Mouse (Mus musculus) gastrocnemius, adult 18-20 months (tissue): ENCODE results near the gene Trim28. TPM values are rescaled to one million over a fixed set of nuclear protein-coding genes. Genes with fewer than 3 reads are reported as not detected.
"Not testable (repeated sequence)": the region's sequence is repeated elsewhere in the genome, so short reads cannot be mapped to it uniquely, and the experiment has no call there.

Source experiments
- DNase-seq: peaks from one replicate; pipeline ENCODE4 v3.0.0; 2021; ENCODE audit warnings: low spot score
- total RNA-seq, 2 experiments: library from RNA; stranded (reverse); gene quantifications; 2 replicates each; pipeline ENCODE4 v1.2.3; 2021

Trim28 gene
- total RNA-seq, 2 experiments from 2014 or later = 63.6 to 65.9 TPM

DNA sequence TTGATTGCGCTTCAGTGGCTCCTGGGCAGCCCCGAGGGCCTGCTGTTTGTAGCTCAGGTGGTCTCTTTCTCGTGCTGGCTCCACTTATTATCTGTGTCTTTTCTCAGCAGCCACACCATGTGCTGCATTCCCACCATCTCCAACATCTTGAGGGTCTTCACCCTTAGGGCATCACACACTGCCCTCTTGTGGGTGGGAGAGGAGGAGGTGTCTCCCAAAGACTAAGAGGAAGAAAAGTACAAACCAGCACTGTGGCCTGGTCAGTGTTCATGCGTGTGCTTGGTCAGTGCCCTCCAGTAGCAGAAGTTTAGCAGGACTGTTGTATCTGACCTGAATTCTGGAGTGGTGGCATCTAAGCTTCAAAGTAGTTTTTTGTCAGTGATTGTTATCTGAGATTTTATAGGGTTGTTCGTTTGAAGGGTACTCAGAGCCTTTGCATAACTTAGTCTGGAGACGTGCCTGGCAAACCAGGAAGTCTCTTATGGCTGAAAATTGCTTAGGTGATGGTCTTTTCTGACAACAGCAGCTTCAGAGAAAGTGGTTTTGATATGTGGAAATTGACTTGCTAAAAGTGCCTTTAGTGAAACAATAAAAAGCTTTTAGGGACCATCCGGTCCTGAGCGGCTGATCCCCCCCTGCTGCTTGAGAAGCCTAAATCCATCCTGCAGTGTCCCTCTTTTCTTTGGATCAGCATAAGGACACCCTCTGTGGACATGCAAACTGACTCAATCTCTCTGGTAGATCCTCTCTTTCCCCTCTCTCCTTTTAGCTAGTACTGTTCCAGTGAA lies 58.2 kb downstream of the Trim28 start:
- no peak for DNase-seq

DNA sequence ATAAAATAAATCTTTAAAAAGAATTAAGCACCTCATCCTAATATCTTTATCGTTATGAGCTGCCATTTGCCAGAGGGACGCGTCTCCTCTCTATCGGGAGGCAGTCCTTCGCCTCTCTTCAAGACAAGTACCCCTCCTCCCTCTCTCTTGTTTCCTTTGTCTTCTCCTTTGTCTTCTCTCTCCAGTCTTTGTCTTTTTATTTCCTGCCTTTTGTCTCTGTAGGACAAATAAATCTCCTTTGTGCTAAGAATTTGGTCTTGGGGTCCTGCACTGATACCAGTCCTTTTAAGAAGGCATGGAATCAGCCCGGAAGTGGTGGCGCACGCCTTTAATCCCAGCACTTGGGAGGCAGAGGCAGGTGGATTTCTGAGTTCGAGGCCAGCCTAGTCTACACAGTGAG lies 60.6 kb downstream of the Trim28 start:
- DNase-seq = no peak

DNA sequence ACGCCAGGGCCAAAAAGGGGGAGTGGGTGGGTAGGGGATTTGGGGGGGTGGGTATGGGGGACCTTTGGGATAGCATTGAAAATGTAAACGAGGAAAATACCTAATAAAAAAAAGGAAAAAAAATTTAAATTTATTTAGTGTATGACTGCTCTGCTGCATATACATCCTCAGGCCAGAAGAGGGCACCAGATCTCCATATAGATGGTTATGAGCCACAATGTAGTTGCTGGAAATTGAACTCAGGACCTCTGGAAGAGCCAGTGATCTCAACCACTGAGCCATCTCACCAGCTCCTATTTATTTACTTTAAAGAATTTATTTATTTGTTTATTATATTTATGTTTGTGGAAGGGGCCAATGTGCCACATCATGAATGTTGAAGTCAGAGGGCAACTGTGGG lies 64.5 kb downstream of the Trim28 start:
- DNase-seq = not testable (repeated sequence)

DNA sequence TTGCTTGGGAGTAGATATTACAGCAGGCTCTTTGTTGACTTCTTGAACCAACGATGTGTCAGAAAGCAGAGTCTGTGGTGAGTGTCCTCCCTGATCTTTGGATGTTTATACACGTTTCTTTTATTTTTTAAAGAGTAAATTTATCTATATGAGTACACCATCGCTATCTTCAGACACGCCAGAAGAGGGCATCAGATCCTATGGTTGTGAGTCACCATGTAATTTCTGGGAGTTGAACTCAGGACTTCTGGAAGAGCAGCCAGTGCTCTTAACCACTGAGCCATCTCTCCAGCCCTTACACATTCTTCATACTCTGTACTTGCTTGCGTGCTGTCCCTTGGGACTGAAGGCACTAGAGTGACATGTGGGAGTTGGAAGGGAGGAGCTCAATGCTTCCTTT lies 73.4 kb downstream of the Trim28 start:
- no peak for DNase-seq

Other genes with a start within 250 kb of the Trim28 start
- 1 to 10 TPM in 1 of 2 experiments, under 1 TPM in 1; 0.36 to 1.2 TPM for gene Zscan18, start 195.5 kb upstream of the Trim28 start, total RNA-seq
- 1 to 10 TPM; 3.6 to 4.5 TPM for gene Zfp329, start 180.3 kb upstream of the Trim28 start, total RNA-seq
- 10 to 100 TPM; 12.3 to 12.6 TPM for gene Zfp110, start 164.4 kb upstream of the Trim28 start, total RNA-seq
- gene Zfp128, start 117.9 kb upstream of the Trim28 start, total RNA-seq = 1 to 10 TPM; 1.8 to 2.2 TPM
- 1 to 10 TPM; 2.8 to 3.4 TPM for gene Zscan22, start 101.3 kb upstream of the Trim28 start, total RNA-seq
- 100 to 1,000 TPM; 586 to 589 TPM for gene Rps5, start 76.8 kb upstream of the Trim28 start, total RNA-seq
- under 1 TPM; 0.46 to 0.59 TPM for gene Rnf225, start 71.7 kb upstream of the Trim28 start, total RNA-seq
- 1 to 10 TPM; 1.4 to 1.5 TPM for gene Zfp324, start 33.3 kb upstream of the Trim28 start, total RNA-seq
- 1 to 10 TPM; 1.9 to 2.1 TPM for gene Zfp446, start 21.3 kb upstream of the Trim28 start, total RNA-seq
- under 1 TPM in 1 of 2 experiments, not detected in 1; 0.28 TPM for gene Slc27a5, start 922 bp upstream of the Trim28 start, total RNA-seq
- 1 to 10 TPM; 3.2 to 4.0 TPM for gene Zbtb45, start 10.9 kb downstream of the Trim28 start, total RNA-seq
- 100 to 1,000 TPM in 1 of 2 experiments, 10 to 100 TPM in 1; 95.4 to 103 TPM for gene Chmp2a, start 35.7 kb downstream of the Trim28 start, total RNA-seq
- gene Ube2m, start 39.2 kb downstream of the Trim28 start, total RNA-seq = 100 to 1,000 TPM; 148 to 149 TPM
- under 1 TPM; 0.62 to 0.71 TPM for gene Mzf1, start 55.6 kb downstream of the Trim28 start, total RNA-seq
- not detected for gene Vmn1r85, start 96.1 kb downstream of the Trim28 start, total RNA-seq
- not detected for gene Vmn1r86, start 120.8 kb downstream of the Trim28 start, total RNA-seq
- gene Vmn1r87, start 141.0 kb downstream of the Trim28 start, total RNA-seq = not detected
- gene Vmn1r88, start 160.5 kb downstream of the Trim28 start, total RNA-seq = under 1 TPM; 0.05 to 0.09 TPM
- gene Vmn1r89, start 213.9 kb downstream of the Trim28 start, total RNA-seq = not detected